Mouse (Mus musculus) bone marrow, adult 2 months (tissue): ENCODE measurements around the gene Acvr2b. TPM values are rescaled to one million over a fixed set of nuclear protein-coding genes. Genes with fewer than 3 reads are reported as not detected.

Experiments used
- H3K27ac ChIP-seq: fragments of 200-500 bp; 2 replicates; pipeline ENCODE4 v1.5.1; 2012; ENCODE audit warnings: low read depth, mild to moderate bottlenecking, control low read depth, inconsistent platforms, low read length; ENCODE audit not compliant: control insufficient read depth, poor library complexity, insufficient read depth
- H3K4me1 ChIP-seq: fragments of 200-500 bp; 2 replicates; pipeline ENCODE4 v1.6.1; 2011; ENCODE audit warnings: low read length; ENCODE audit not compliant: control insufficient read depth, insufficient read depth
- H3K4me3 ChIP-seq: fragments of 200-500 bp; replicated peaks from 2 replicates; pipeline ENCODE3; 2011; ENCODE audit warnings: mild to moderate bottlenecking, low read depth, low read length, control low read depth; ENCODE audit not compliant: control insufficient read depth
- CTCF ChIP-seq: fragments of 200-500 bp; IDR thresholded peaks from 2 replicates; pipeline ENCODE4 v1.5.1; 2011; ENCODE audit warnings: low read length, control low read depth; ENCODE audit not compliant: control insufficient read depth, insufficient read depth
- POLR2A ChIP-seq: fragments of 200-500 bp; IDR thresholded peaks from 2 replicates; pipeline ENCODE4 v1.6.1; 2011; ENCODE audit warnings: low read depth, mild to moderate bottlenecking, control low read depth, low read length, borderline replicate concordance; ENCODE audit not compliant: control insufficient read depth
- WGBS: fragments of 180-500 bp; shearing (Covaris S2); methylation state at CpG from one replicate; pipeline ENCODE4 v1.1.7; 2018; 5-methylcytosine and 5-hydroxymethylcytosine counted together
- polyA plus RNA-seq: library from polyadenylated mRNA; stranded (reverse); fragments of >200 nt; gene quantifications from 2 replicates; pipeline ENCODE4 v1.2.4, GENCODE M21; 2011; ENCODE audit warnings: low replicate concordance; ENCODE audit not compliant: missing spikeins, insufficient read depth, insufficient read length

The Acvr2b gene
- polyA plus RNA-seq, 1 experiment: 2.8 TPM

GRCm38 (mm10) chr9:119483554-119484353 is 81.8 kb downstream of the Acvr2b start:
- TF ChIP-seq POLR2A (no peak), CTCF (no peak)
- no peak overlapping the region for H3K27ac ChIP-seq
- H3K4me1 ChIP-seq: no peaks in the 10 kb centered on the region
- no peak overlapping the region for H3K4me3 ChIP-seq
- WGBS: 47% methylated on average over 23 of the region's 23 CpGs

- no peak overlapping the region for H3K27ac ChIP-seq
- 78% methylated on average over 9 of the region's 9 CpGs for WGBS
- no peak overlapping the region for H3K4me3 ChIP-seq
- H3K4me1 ChIP-seq: no peaks in the 10 kb centered on the region
- TF ChIP-seq POLR2A (no peak), CTCF (no peak)
Observed at GRCm38 (mm10) chr9:119484420-119484819, 82.5 kb downstream of the Acvr2b start.

Other genes starting within 250 kb of the Acvr2b start
- 2.0 and 2.3 TPM in 2 replicates for gene Acaa1b, start 245.0 kb upstream of the Acvr2b start, polyA plus RNA-seq
- not detected in 2 replicates for gene Gm47289, start 243.0 kb upstream of the Acvr2b start, polyA plus RNA-seq
- gene Slc22a13, start 193.0 kb upstream of the Acvr2b start, polyA plus RNA-seq: not detected in 2 replicates
- gene Oxsr1, start 79.7 kb upstream of the Acvr2b start, polyA plus RNA-seq: 16.7 and 19.3 TPM in 2 replicates
- gene Acaa1a, start 62.4 kb upstream of the Acvr2b start, polyA plus RNA-seq: 25.2 and 53.7 TPM in 2 replicates
- 17.7 and 26.2 TPM in 2 replicates for gene Myd88, start 60.7 kb upstream of the Acvr2b start, polyA plus RNA-seq
- gene Xylb, start 44.7 kb upstream of the Acvr2b start, polyA plus RNA-seq: 1.5 and 2.3 TPM in 2 replicates
- gene Slc22a14, start 36.6 kb upstream of the Acvr2b start, polyA plus RNA-seq: 2.0 and 8.0 TPM in 2 replicates
- 2.3 and 3.2 TPM in 2 replicates for gene Exog, start 42.8 kb downstream of the Acvr2b start, polyA plus RNA-seq
- gene Scn5a, start 176.9 kb downstream of the Acvr2b start, polyA plus RNA-seq: not detected in 2 replicates